Mouse (Mus musculus): Measurements from ENCODE around the gene Wee2.

Wee2 gene

DNA sequence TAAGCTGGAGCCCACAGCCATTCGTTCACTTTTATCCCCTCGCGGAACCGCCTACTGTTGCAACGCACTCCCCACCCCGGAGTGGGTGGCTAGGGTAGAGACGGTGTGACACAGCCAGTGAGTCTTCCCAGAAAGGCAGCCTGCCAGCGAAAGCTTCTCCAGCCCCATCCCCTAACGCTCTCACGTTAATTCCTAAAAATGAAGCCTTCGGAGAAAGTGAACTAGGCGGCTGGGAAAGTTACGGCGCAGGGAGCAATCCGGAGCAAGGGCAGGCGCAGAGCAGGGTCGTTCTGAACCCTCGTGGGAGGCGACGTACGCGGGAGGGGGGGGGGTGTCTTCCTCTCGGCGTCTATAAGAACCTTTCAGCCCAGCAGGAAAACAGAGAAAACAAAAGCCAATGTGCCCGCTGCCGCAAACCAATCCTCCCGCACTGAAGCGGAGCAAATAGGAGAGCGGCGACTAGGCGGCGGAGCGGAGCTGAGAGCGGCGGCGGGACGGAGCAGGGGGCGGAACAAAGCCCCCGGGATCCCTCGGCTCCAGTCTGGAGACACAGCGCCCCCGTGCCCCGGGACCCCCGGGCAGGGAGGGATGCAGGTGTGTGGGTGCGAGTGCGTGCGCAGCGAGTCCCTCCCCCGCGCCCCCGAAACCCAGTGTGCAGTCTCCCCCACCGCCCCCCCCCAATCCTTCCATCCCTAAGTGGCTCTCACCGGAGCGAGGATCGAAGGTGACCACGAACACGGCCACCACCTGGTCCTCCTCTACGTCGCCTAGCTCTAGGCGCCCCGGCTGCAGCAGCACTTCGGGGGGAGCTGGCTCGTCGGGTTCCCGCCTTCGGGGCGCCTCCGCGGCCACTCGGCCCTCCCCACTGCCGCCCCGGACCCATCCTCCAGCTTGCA, 3.5 kb upstream of the Wee2 start:
- DNase-seq (ENCODE audit: low spot score), result no peak

DNA sequence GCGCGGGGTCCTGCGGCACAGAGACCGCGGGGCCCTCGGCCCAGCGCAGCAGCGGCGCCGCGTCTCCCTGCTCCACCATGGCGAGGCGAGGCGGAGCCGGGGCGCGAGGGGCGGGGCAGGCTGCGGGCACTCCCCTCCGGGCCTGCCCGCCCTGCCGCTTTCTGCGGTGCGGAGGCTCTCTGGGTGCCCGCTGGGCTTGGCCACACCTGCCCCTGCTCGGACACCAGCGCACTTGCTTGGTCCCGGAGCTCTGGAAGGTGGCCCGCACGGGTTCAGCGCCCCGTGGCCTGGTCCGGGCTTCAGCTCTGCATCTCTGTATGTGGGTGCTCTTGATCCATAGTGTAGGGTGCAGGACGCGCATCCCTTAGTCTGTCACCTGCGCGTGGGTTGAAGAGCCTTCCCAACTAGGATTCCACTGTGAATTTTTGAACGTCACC, 2.8 kb upstream of the Wee2 start, which contains the start of gene E330009J07Rik:
Gene E330009J07Rik, minus strand, starts transcription at position 89 of the 437 bp plus-strand sequence.
- peak; percentile 21 for DNase-seq (ENCODE audit: low spot score)

DNA sequence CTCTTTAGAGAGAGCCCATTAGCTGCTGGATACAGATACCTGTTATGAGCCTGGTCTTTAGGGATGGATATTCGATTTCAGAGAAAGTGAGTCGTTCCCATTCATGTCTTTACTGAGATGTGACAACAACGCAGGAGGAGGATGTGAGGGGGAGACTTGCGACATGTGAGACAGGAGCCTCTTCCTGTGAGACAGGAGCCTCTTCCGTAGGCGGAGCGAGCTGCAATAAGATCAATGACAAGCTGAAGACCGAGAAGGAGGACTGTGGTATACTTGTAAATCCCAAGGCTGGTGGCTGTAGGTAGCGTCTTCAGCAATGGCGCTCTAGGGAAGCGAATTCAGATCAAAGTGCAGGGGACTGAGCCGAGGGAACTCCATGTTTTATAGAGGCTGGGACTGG, 843 bp downstream of the Wee2 start:
- DNase-seq (ENCODE audit: low spot score), result no peak

- DNase-seq (ENCODE audit: low spot score), result no peak
These were observed 2.4 kb downstream of the Wee2 start for GRCm38 (mm10) chr6:40441276-40441675.

GRCm38 (mm10) chr6:40441755-40442154, 2.9 kb downstream of the Wee2 start:
- no peak for DNase-seq (ENCODE audit: low spot score)

GRCm38 (mm10) chr6:40443281-40443928, 4.5 kb downstream of the Wee2 start:
- DNase-seq (ENCODE audit: low spot score), result no peak

DNA sequence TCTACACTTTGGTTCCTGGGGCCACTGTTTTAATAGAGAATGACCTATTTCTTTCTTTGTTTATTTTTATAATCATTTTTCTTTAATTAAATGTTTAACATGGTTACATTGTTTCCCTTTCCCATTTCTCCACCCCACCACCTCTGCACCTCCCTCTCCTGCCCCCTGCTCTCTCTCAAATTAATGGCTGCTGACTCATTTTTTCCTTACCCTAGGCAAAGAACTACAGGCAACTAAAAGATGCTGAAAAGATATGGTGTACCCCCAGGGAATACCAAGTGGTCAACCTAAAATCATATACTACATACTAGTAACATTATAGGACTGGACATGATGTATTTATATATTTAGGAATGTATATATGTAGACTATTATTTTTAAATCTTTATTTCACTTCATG, 9.7 kb downstream of the Wee2 start:
- DNase-seq (ENCODE audit: low spot score), result no peak

GRCm38 (mm10) chr6:40454436-40455041, 15.7 kb downstream of the Wee2 start:
- DNase-seq (ENCODE audit: low spot score), result no peak

GRCm38 (mm10) chr6:40465710-40466109, 26.8 kb downstream of the Wee2 start:
- DNase-seq (ENCODE audit: low spot score), result no peak

- DNase-seq (ENCODE audit: low spot score), result peak; percentile 98
These were observed 32.2 kb downstream of the Wee2 start, which contains the start of gene Ssbp1 for GRCm38 (mm10) chr6:40470916-40471719. TSS of gene Ssbp1 (plus strand) at chr6:40471352.

GRCm38 (mm10) chr6:40471720-40472010, 32.8 kb downstream of the Wee2 start:
- no peak for DNase-seq (ENCODE audit: low spot score)

DNA sequence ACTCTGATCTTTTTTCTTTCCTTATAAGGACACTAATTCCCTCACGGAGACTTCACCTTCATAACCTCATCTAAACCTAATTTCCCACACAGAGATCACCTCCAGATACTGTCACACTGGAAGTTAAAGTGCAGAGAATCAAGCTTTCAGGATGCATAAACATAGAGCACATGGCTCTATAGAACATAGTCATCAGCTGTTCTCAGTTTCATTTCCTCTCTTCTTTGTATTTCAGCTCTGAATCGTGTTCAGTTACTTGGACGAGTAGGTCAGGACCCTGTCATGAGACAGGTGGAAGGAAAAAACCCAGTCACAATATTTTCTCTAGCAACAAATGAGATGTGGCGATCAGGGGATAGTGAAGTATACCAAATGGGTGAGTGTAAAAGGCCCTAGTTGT, 37.2 kb downstream of the Wee2 start:
- no peak for DNase-seq (ENCODE audit: low spot score)

GRCm38 (mm10) chr6:40479705-40480104, 40.8 kb downstream of the Wee2 start:
- peak; percentile 56 for DNase-seq (ENCODE audit: low spot score)

- DNase-seq (ENCODE audit: low spot score), result no peak
These were observed 43.4 kb downstream of the Wee2 start for GRCm38 (mm10) chr6:40482318-40482717.

DNA sequence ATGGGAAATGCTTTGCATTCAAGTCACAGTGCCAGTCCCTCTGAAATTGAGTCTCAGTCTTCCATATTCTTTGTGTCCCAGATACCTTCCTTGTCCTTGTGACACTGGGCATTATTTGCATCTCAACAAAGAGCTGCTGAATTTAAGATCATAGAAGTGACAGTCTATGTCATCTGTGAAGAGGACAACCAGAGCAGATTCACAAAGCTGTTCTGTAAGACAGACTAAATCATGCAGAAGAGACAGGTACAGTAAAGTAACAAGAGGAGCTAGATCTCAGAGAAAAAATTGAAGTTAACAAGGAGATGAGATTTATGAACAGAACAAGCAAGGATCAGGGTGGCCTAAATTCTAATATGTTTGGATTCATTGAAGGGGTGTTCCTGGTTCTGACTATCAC, 52.0 kb downstream of the Wee2 start, which contains the start of gene Tas2r137:
Gene Tas2r137, plus strand, starts transcription at position 301 of the 400 bp plus-strand sequence.
- DNase-seq (ENCODE audit: low spot score), result no peak

- DNase-seq (ENCODE audit: low spot score), result no peak
These were observed 54.3 kb downstream of the Wee2 start, which contains the start of gene Tas2r108 for GRCm38 (mm10) chr6:40493229-40493628. TSS of gene Tas2r108 (plus strand) at chr6:40493529.

All from adipocyte (in vitro differentiated cells).